Mouse (Mus musculus): ENCODE data around the gene Brd1.

DNA sequence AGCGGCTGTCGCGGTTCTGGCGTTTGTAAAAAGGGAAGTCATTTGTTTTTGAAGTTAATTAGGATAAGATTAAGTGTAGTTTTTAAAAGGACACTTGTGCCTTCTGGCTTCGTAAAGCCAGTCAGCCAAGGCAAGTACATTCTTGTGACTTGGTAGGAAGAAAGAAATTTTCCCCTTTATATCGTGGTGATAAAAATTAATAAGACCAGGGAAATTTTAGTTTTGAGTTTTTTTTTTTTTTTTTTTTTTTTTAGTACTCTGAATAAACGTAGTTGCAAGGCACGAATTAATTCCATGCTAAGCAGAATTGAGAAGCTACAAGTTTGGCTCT is 18.3 kb upstream of the Brd1 start:
- TF ChIP-seq POLR2A (IDR thresholded peaks at IDR 0.05; ENCODE audit: borderline replicate concordance, extremely low read depth, insufficient read depth, insufficient read length, poor library complexity, severe bottlenecking) (no peak), CTCF (IDR thresholded peaks at IDR 0.05; ENCODE audit: borderline replicate concordance, extremely low read depth, insufficient read depth, insufficient read length) (no peak)

All from brain, embryonic 14.5 days (tissue).